Mouse (Mus musculus) T-cell, adult 2 months (primary cell): ENCODE data around the gene Gm6793.
A peak's percentile ranks its signal among the peaks of the same experiment; 100 is the strongest.

Source experiments
- DNase-seq: peaks from one replicate; pipeline ENCODE4 v3.0.0; 2022; ENCODE audit warnings: low spot score

The Gm6793 gene

GRCm38 (mm10) chr8:112014936-112015335 lies at the start of gene Gm6793:
Gene Gm6793 (minus strand): TSS chr8:112015036.
- no peak for DNase-seq

GRCm38 (mm10) chr8:112061372-112061771 lies 46.5 kb upstream of the Gm6793 start:
- DNase-seq = peak; percentile 7

- DNase-seq = no peak
Observed at GRCm38 (mm10) chr8:112054456-112054855, 39.6 kb upstream of the Gm6793 start.

GRCm38 (mm10) chr8:112051537-112051936 lies 36.7 kb upstream of the Gm6793 start:
- no peak for DNase-seq

GRCm38 (mm10) chr8:112049984-112050383 lies 35.1 kb upstream of the Gm6793 start:
- DNase-seq = no peak

GRCm38 (mm10) chr8:112048293-112048692 lies 33.5 kb upstream of the Gm6793 start:
- no peak for DNase-seq

GRCm38 (mm10) chr8:112045896-112046295 lies 31.1 kb upstream of the Gm6793 start:
- DNase-seq = peak; percentile 46

GRCm38 (mm10) chr8:112045182-112045581 lies 30.3 kb upstream of the Gm6793 start:
- DNase-seq = no peak

- no peak for DNase-seq
Observed at GRCm38 (mm10) chr8:112037521-112037920, 22.7 kb upstream of the Gm6793 start.

- DNase-seq = peak; percentile 43
Observed at GRCm38 (mm10) chr8:112034603-112035002, 19.8 kb upstream of the Gm6793 start.

- no peak for DNase-seq
Observed at GRCm38 (mm10) chr8:112033071-112033470, 18.2 kb upstream of the Gm6793 start.

GRCm38 (mm10) chr8:112030663-112031062 lies 15.8 kb upstream of the Gm6793 start:
- no peak for DNase-seq

GRCm38 (mm10) chr8:112029455-112029854 lies 14.6 kb upstream of the Gm6793 start:
- no peak for DNase-seq

GRCm38 (mm10) chr8:112011816-112012242 lies 3.0 kb downstream of the Gm6793 start:
- DNase-seq = peak; percentile 34

- peak; percentile 91 for DNase-seq
Observed at GRCm38 (mm10) chr8:112010997-112011815, 3.6 kb downstream of the Gm6793 start, which contains the start of the genes Kars and Terf2ip. Gene Kars (minus strand): TSS chr8:112011323. Gene Terf2ip (plus strand): TSS chr8:112011398.

GRCm38 (mm10) chr8:112009558-112009957 lies 5.3 kb downstream of the Gm6793 start:
- DNase-seq = no peak

GRCm38 (mm10) chr8:112007669-112008068 lies 7.2 kb downstream of the Gm6793 start:
- DNase-seq = no peak

- no peak for DNase-seq
Observed at GRCm38 (mm10) chr8:112005601-112006000, 9.2 kb downstream of the Gm6793 start.

- DNase-seq = no peak
Observed at GRCm38 (mm10) chr8:112004754-112005153, 10.1 kb downstream of the Gm6793 start.

GRCm38 (mm10) chr8:111992703-111993039 lies 22.2 kb downstream of the Gm6793 start:
- no peak for DNase-seq

- peak; percentile 83 for DNase-seq
Observed at GRCm38 (mm10) chr8:111992013-111992702, 22.7 kb downstream of the Gm6793 start, which contains the start of gene Adat1. Gene Adat1 (minus strand): TSS chr8:111992302.

GRCm38 (mm10) chr8:111991278-111991677 lies 23.6 kb downstream of the Gm6793 start:
- DNase-seq = no peak

GRCm38 (mm10) chr8:111989911-111990310 lies 24.9 kb downstream of the Gm6793 start:
- DNase-seq = peak; percentile 70
